Mouse (Mus musculus) heart, postnatal 0 days (tissue): ENCODE measurements around the gene Cdc42se1. TPM values are rescaled to one million over a fixed set of nuclear protein-coding genes. Genes with fewer than 3 reads are reported as not detected.

Experiments
- ATAC-seq: fragments of 200-750 bp; cut with Nextera tagmentation; 2 replicates; pipeline ENCODE4 v1.8.0; 2017; ENCODE audit warnings: low read depth, moderate number of reproducible peaks, moderate library complexity; ENCODE audit not compliant: insufficient read depth
- DNase-seq: peaks from one replicate; pipeline ENCODE4 v3.0.0-alpha.2; 2016; ENCODE audit warnings: low spot score
- H3K27ac ChIP-seq: fragments of 300-500 bp; sonication (generic); 2 replicates; pipeline ENCODE4 v1.5.1; 2014; ENCODE audit warnings: low read depth, mild to moderate bottlenecking
- H3K27me3 ChIP-seq: fragments of 300-500 bp; sonication (generic); 2 replicates; pipeline ENCODE4 v1.6.1; 2014; ENCODE audit warnings: low read length, mixed read lengths; ENCODE audit not compliant: control insufficient read depth, insufficient read depth
- H3K36me3 ChIP-seq: fragments of 300-500 bp; sonication (generic); replicated peaks from 2 replicates; pipeline ENCODE4 v1.6.1; 2014; ENCODE audit warnings: low read length, mixed read lengths; ENCODE audit not compliant: control insufficient read depth, insufficient read depth
- H3K4me1 ChIP-seq: fragments of 300-500 bp; sonication (generic); 2 replicates; pipeline ENCODE4 v1.6.1; 2014; ENCODE audit warnings: antibody characterized with exemption; ENCODE audit not compliant: control insufficient read depth, insufficient read depth
- H3K4me2 ChIP-seq: fragments of 300-500 bp; sonication (generic); 2 replicates; pipeline ENCODE4 v1.6.1; 2014; ENCODE audit warnings: low read depth, mild to moderate bottlenecking, low read length, moderate library complexity
- H3K4me3 ChIP-seq: fragments of 300-500 bp; sonication (generic); 2 replicates; pipeline ENCODE4 v1.5.1; 2014; ENCODE audit warnings: low read depth, low read length
- H3K9ac ChIP-seq: fragments of 300-500 bp; sonication (generic); replicated peaks from 2 replicates; pipeline ENCODE4 v1.6.1; 2014; ENCODE audit warnings: low read depth, low read length, mixed read lengths
- H3K9me3 ChIP-seq: fragments of 300-500 bp; sonication (generic); replicated peaks from 2 replicates; pipeline ENCODE4 v1.6.1; 2016; ENCODE audit warnings: low read length; ENCODE audit not compliant: control insufficient read depth
- CTCF ChIP-seq: IDR thresholded peaks from 2 replicates; pipeline ENCODE4 v1.5.1; 2016; ENCODE audit warnings: antibody characterized with exemption, control low read depth, low read depth
- EP300 ChIP-seq: IDR thresholded peaks from 2 replicates; pipeline ENCODE4 v1.6.1; 2016; ENCODE audit warnings: antibody characterized with exemption, low read depth
- whole genome bisulfite sequencing: fragments of 180-500 bp; shearing (Covaris S2); extraction: QIAGEN DNeasy Blood & Tissue Kit; methylation state at CpG from one replicate; pipeline ENCODE4 v1.1.7; 2014; 5-methylcytosine and 5-hydroxymethylcytosine counted together
- polyA plus RNA-seq: library from polyadenylated mRNA; unstranded; fragments of >200 nt; fragmentation: Nextera tagmentation; extraction: Ambion mirVana; gene quantifications from 2 replicates; pipeline ENCODE4 v1.2.1, GENCODE M21; 2015
- total RNA-seq: library from RNA; depleted of rRNA; stranded (reverse); fragments of >200 nt; gene quantifications from 2 replicates; pipeline ENCODE4 v1.2.3, GENCODE M21; 2014; ENCODE audit warnings: low replicate concordance

Cdc42se1 gene
- total and polyA plus RNA-seq, 2 experiments from 2014 or later: 33.6 to 78.2 TPM

- Histone ChIP-seq H3K4me3 (no peak overlapping the region), H3K27me3 (no peaks in the 10 kb centered on the region), H3K4me2 (no peak overlapping the region), H3K9ac (no peak overlapping the region), H3K4me1 (no peaks in the 10 kb centered on the region), H3K36me3 (peaks cover under 1% of the 10 kb centered on the region; the same call in 1 of the 2 replicates), H3K27ac (no peak overlapping the region), H3K9me3 (no peaks in the 10 kb centered on the region)
- WGBS: 45% methylated on average over 1 of the region's 1 CpGs
- ATAC-seq (no peak), DNase-seq (no peak)
- TF ChIP-seq CTCF (no peak), EP300 (no peak)
These were observed 19.3 kb downstream of the Cdc42se1 start for GRCm38 (mm10) chr3:95247660-95248336.

DNA sequence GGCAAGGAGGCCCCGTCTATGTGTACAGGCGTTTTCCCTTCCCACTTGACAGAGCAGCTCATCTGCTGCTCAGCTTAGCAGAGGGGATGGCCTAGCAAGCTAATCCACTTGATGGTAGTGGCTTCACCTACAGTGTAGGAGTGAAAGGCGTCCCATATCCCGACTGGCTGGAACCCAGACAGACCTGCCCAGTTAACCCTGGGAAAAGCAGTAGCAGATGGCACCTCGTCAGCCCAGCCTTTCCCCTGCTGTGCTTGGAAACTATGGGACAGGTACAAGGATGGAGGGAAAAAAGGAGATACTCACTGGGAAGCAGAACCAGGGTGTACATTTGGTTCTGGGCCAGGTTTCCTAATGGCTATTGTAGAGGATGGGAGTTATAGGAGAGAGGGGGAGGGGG, 21.8 kb downstream of the Cdc42se1 start:
- no peak for ATAC-seq
- TF ChIP-seq EP300 (no peak), CTCF (no peak)
- H3K4me1 ChIP-seq: no peaks in the 10 kb centered on the region
- DNase-seq: no peak
- H3K9ac ChIP-seq: no peak overlapping the region
- no peak overlapping the region for H3K4me3 ChIP-seq
- no peaks in the 10 kb centered on the region for H3K27me3 ChIP-seq
- no peak overlapping the region for H3K27ac ChIP-seq
- 81% methylated on average over 5 of the region's 5 CpGs for WGBS
- H3K9me3 ChIP-seq: no peaks in the 10 kb centered on the region
- no peak overlapping the region for H3K4me2 ChIP-seq
- peaks cover 15% of the 10 kb centered on the region for H3K36me3 ChIP-seq

DNA sequence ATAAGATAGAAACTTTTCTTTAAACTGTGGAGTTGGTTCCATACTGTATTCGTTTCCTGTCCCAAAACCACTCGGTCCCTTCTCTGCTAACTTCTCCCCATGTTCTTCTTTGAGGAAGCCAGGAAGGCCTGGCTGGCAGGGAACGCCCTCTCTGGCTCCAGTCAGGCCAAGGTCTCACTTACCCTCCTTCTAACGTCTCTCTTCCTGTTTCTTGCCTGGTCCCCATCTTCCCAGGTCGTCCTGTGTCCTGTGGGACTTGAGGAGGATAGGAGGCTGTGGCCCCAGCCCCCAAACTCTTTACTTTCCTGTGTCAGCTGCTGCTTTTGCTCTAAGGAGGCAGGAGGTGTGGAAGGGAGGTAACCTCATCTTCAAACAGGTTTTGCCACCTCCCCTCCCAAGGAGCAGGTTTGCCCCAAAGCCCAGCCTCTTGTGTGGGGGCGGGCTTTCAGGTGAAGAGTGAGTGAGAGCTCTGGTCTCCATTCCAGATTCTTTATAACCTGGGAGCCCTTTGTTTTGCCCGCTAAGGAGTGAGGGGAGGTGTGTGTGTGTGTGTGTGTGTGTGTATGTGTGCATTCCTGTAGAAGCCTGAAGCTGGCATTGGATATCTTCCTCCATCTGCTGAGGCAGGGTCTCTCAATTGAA, 22.4 kb downstream of the Cdc42se1 start, which contains the start of gene Bnipl:
Gene Bnipl (minus strand): TSS at position 411 of the 642 bp plus-strand sequence.
- TF ChIP-seq EP300 (no peak), CTCF (no peak)
- ATAC-seq: no peak
- no peak for DNase-seq
- WGBS: 55% methylated on average over 7 of the region's 7 CpGs
- Histone ChIP-seq H3K4me3 (no peak within 1 kb of the TSS), H3K9ac (no peak within 1 kb of the TSS), H3K9me3 (no peaks in the 10 kb centered on the region), H3K27ac (no peak within 1 kb of the TSS), H3K27me3 (no peaks in the 10 kb centered on the region), H3K4me2 (no peak within 1 kb of the TSS), H3K36me3 (peaks cover 21% of the 10 kb centered on the region), H3K4me1 (no peaks in the 10 kb centered on the region)

DNA sequence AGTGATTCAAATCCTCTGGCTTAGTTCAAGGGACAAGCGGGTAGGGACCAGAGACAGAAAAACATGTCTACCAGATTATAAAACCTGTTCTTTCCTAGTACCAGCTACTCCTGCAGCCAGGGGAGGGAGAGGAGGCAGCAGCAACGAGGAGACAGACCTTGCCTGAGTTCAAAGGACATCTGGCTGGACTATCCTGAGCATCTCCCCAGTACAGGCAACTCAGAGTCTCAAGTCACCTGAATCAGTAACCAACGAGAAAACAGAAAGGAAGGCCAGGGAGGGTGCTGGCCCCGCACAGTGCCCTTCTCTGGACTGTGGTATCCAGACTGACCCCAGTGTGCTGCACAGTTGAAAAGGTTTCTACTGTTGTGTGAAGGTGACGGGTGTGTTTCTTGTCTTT, 28.4 kb downstream of the Cdc42se1 start:
- WGBS: 83% methylated on average over 5 of the region's 5 CpGs
- Histone ChIP-seq H3K4me3 (no peak overlapping the region), H3K4me2 (no peak overlapping the region), H3K36me3 (peaks cover 73% of the 10 kb centered on the region), H3K9ac (no peak overlapping the region), H3K9me3 (no peaks in the 10 kb centered on the region), H3K27me3 (no peaks in the 10 kb centered on the region), H3K4me1 (no peaks in the 10 kb centered on the region), H3K27ac (no peak overlapping the region)
- no peak for ATAC-seq
- TF ChIP-seq CTCF: no peak
- no peak for TF ChIP-seq EP300
- no peak for DNase-seq

- Histone ChIP-seq H3K9me3 (no peaks in the 10 kb centered on the region), H3K27ac (no peak overlapping the region), H3K4me1 (no peaks in the 10 kb centered on the region), H3K4me3 (no peak overlapping the region), H3K4me2 (no peak overlapping the region), H3K36me3 (peaks cover 77% of the 10 kb centered on the region), H3K9ac (no peak overlapping the region), H3K27me3 (no peaks in the 10 kb centered on the region)
- DNase-seq (no peak), ATAC-seq (no peak)
- no peak for TF ChIP-seq CTCF
- no peak for TF ChIP-seq EP300
- WGBS: 77% methylated on average over 4 of the region's 4 CpGs
These were observed 33.4 kb downstream of the Cdc42se1 start for GRCm38 (mm10) chr3:95261975-95262374.
